Mouse (Mus musculus) forebrain, embryonic 11.5 days (tissue): ENCODE data around the gene Hmga2. TPM values are rescaled to one million over a fixed set of nuclear protein-coding genes. Genes with fewer than 3 reads are reported as not detected.
A peak's percentile ranks its signal among the peaks of the same experiment; 100 is the strongest.
"Not testable (repeated sequence)": the region's sequence is repeated elsewhere in the genome, so short reads cannot be mapped to it uniquely, and the experiment has no call there.

Experiments
- ATAC-seq: fragments of 200-750 bp; cut with Nextera tagmentation; replicated peaks from 2 replicates; pipeline ENCODE4 v1.8.0; 2017; ENCODE audit warnings: moderate TSS enrichment; ENCODE audit not compliant: low FRiP score
- DNase-seq: peaks from one replicate; pipeline ENCODE4 v3.0.0-alpha.2; 2017; ENCODE audit warnings: low spot score
- H3K27ac ChIP-seq: fragments of 300-500 bp; sonication (generic); 2 replicates; pipeline ENCODE4 v1.5.1; 2014; ENCODE audit warnings: low read depth, low read length
- H3K27me3 ChIP-seq: fragments of 300-500 bp; sonication (generic); 2 replicates; pipeline ENCODE4 v1.6.1; 2014; ENCODE audit warnings: mild to moderate bottlenecking, low read length, mixed read lengths; ENCODE audit not compliant: control insufficient read depth, insufficient read depth
- H3K36me3 ChIP-seq: fragments of 300-500 bp; sonication (generic); 2 replicates; pipeline ENCODE4 v1.6.1; 2014; ENCODE audit warnings: mild to moderate bottlenecking, low read length, moderate library complexity, mixed read lengths; ENCODE audit not compliant: control insufficient read depth, insufficient read depth
- H3K4me1 ChIP-seq: fragments of 300-500 bp; sonication (generic); replicated peaks from 2 replicates; pipeline ENCODE4 v1.6.1; 2014; ENCODE audit warnings: low read length, mixed read lengths; ENCODE audit not compliant: control insufficient read depth, insufficient read depth
- H3K4me2 ChIP-seq: fragments of 300-500 bp; sonication (generic); 2 replicates; pipeline ENCODE4 v1.6.1; 2014; ENCODE audit warnings: low read depth, mild to moderate bottlenecking, low read length, moderate library complexity, mixed read lengths; ENCODE audit not compliant: severe bottlenecking
- H3K4me3 ChIP-seq: fragments of 300-500 bp; sonication (generic); 2 replicates; pipeline ENCODE4 v1.5.1; 2014; ENCODE audit warnings: low read depth, low read length
- H3K9ac ChIP-seq: fragments of 300-500 bp; sonication (generic); 2 replicates; pipeline ENCODE4 v1.6.1; 2014; ENCODE audit warnings: low read length
- H3K9me3 ChIP-seq: fragments of 300-500 bp; sonication (generic); 2 replicates; pipeline ENCODE4 v1.6.1; 2016; ENCODE audit warnings: low read length, mixed read lengths; ENCODE audit not compliant: control insufficient read depth
- WGBS: fragments of 180-500 bp; shearing (Covaris S2); extraction: QIAGEN DNeasy Blood & Tissue Kit; methylation state at CpG from one replicate; pipeline ENCODE4 v1.1.7; 2014; 5-methylcytosine and 5-hydroxymethylcytosine counted together
- polyA plus RNA-seq: library from polyadenylated mRNA; unstranded; fragments of >200 nt; fragmentation: Nextera tagmentation; extraction: Ambion mirVana; gene quantifications from 2 replicates; pipeline ENCODE4 v1.2.1, GENCODE M21; 2014

The Hmga2 gene
- polyA plus RNA-seq, 1 experiment from 2014 or later, result 91.9 TPM

DNA sequence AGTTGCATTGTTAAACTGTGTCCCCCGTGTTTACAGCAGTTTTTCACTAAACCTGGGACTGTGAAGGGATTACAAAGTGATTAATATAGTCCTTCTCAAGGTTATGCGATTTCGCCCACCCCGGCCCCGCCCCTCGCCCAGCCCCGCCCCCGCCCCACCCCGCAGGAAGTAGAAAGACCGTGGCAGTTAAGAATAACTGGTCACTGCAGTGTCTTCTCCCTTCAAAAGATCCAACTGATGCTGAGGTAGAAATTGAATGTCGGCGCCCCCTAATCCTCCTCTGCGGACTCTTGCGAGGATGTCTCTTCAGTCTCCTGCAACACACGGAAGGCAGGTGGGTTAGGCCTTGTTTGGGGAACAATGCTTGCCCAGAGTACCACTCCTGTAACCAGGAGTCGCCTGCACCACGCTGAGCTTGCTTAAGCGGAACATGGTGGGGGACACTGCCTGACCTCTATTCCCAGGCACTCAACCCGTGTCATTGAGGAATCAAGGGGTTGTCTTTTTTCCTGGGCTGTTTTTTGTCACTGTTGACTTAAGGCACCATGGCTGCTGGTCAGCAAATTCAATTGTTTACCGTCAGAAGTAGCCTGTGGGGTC is 112.2 kb downstream of the Hmga2 start:
- H3K27ac ChIP-seq, result no peak overlapping the region

DNA sequence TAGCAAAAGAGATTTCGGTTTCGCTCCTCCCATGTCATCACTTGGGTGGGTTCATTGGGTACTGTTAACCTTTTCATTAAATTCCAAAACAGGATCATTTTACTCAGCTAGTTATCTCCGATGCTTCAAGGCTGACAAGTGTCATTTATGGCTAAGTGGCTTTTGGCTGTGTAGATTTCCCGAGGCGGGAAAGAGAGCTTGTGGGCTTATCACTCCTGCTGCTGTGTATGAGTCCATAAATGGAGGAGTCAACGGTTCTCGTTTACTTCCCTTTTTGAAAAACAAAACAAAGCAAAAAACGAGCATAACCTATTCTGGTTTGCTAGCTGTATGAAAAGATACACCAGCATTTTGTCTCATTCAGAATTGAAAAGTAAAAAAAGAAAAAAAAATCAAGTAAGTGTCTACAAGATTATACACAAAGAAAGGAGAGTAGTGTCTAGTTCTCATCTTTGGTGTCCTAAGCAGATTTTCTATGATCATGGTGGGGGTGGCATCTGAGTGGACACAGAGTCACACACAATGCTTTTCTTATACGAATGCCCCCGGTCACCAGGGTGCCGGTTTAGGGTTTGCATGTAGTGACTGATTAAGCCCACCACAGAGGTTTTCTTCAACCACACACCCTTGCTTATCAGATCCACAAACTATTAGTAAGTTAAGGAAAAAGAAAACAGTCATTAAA is 112.8 kb downstream of the Hmga2 start:
- H3K36me3 ChIP-seq, H3K4me2 ChIP-seq, H3K4me3 ChIP-seq, H3K9me3 ChIP-seq, H3K27ac ChIP-seq, H3K27me3 ChIP-seq, DNase-seq, ATAC-seq, H3K4me1 ChIP-seq, H3K9ac ChIP-seq: not testable (repeated sequence)
- 88% methylated on average over 8 of the region's 11 CpGs for WGBS

More for the DNA sequence above, 112.2 kb downstream of the Hmga2 start:
- no peak overlapping the region for H3K4me2 ChIP-seq
- ATAC-seq (no peak), DNase-seq (no peak)
- WGBS, result 56% methylated on average over 20 of the region's 20 CpGs
- peaks cover 7% of the 10 kb centered on the region; the same call in 1 of the 2 replicates for H3K4me1 ChIP-seq
- H3K4me3 ChIP-seq, result no peak overlapping the region
- no peaks in the 10 kb centered on the region for H3K27me3 ChIP-seq
- no peaks in the 10 kb centered on the region; the same call in 1 of the 2 replicates for H3K36me3 ChIP-seq
- H3K9me3 ChIP-seq, result no peaks in the 10 kb centered on the region
- H3K9ac ChIP-seq, result no peak overlapping the region

DNA sequence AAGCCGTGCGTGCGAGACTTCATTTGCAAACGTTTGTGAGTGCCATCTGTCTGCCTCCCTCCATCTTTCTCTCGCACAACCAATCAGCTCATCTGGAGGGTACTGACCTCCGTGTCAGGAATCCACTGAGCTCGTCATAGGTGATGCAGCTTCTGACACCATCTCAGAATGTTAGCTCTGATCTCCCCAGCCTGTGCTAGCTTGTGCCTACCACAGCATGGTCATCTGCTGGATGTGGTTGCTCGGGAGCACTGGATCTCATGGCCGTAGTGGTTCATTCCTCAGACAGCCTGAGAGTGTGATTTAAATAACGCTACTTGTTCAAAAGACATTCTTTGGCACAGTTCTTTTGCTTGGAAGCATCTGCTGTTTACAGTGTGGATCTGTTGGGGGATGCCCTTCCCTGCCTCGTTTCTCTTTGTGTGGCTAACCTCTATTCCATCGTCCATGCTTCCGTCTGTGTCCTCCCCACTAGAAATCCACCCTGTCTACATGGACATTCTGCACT is 121.7 kb downstream of the Hmga2 start:
- WGBS, result 80% methylated on average over 13 of the region's 13 CpGs
- H3K27me3 ChIP-seq, result no peaks in the 10 kb centered on the region
- H3K4me1 ChIP-seq, result no peaks in the 10 kb centered on the region
- no peak for DNase-seq
- no peak for ATAC-seq
- H3K4me3 ChIP-seq, result no peak overlapping the region
- H3K36me3 ChIP-seq, result no peaks in the 10 kb centered on the region
- H3K27ac ChIP-seq, result no peak overlapping the region
- no peaks in the 10 kb centered on the region for H3K9me3 ChIP-seq
- no peak overlapping the region for H3K9ac ChIP-seq
- H3K4me2 ChIP-seq, result no peak overlapping the region

DNA sequence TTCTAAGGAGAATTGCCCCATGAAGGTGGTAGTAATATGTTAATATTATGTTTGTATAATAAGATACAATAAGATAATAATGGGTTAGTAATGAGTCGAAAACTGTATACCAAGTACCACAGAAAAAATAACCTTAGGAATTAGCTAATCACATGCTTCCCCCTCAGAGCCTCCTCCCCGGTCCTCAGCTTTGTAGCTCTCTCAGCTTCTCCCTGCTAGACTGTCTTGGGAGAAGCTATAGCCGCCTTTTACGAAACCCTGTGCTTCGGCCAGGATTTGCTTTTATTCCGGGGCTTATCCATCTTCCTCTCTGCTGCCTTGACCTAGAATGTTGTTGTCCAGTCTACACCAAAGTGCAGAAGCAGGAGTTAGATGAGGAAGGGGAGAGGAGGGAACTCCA is 130.9 kb downstream of the Hmga2 start:
- no peak for DNase-seq
- peak; percentile 57 for ATAC-seq
- H3K27me3 ChIP-seq, result no peaks in the 10 kb centered on the region; the same call in 1 of the 2 replicates
- H3K4me3 ChIP-seq, result no peak overlapping the region
- H3K4me2 ChIP-seq, result no peak overlapping the region
- no peak overlapping the region for H3K9ac ChIP-seq
- H3K36me3 ChIP-seq, result no peaks in the 10 kb centered on the region
- H3K4me1 ChIP-seq, result peaks cover 3% of the 10 kb centered on the region
- no peaks in the 10 kb centered on the region for H3K9me3 ChIP-seq
- 44% methylated on average over 6 of the region's 6 CpGs for WGBS
- H3K27ac ChIP-seq, result peak overlapping the region; percentile 27; the same call in 1 of the 2 replicates

DNA sequence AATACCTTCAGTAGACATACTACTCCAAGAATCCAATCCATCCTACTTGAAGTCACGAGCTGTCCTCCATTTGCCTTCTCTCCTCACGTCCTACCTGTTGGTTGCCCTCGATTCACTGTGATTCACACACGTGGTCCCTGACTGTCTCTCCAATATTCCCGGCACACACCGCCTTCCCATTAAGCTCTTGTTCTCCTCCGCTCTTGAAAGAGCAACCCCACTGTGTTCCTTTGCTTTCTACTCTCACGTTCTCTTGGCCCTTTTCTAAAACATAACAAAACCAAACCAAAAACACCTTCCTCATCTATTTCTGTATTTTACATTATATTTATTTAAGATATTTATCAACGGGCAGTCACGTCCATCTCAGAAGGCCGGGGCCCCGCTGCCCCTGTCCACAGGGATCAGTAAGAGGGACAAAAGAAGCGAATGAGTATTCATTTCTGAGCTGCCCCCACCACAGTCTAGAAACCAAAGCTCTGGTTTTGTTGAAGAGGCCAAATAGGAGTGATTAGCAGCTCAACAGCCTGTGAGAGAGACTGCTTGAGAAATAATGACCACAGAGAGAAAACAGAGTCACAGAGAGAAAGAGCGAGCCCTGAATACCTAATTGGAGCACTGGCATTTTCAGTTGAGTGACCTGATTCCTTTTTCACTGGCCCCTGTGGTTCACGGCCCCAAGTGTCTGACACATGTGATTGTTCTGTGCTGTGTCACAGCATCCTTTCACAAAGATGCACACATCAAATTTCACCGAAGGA is 131.5 kb downstream of the Hmga2 start:
- DNase-seq, result peak; percentile 64
- WGBS, result 29% methylated on average over 16 of the region's 16 CpGs
- no peak overlapping the region for H3K4me2 ChIP-seq
- no peaks in the 10 kb centered on the region; the same call in 1 of the 2 replicates for H3K27me3 ChIP-seq
- ATAC-seq, result peak; percentile 91
- H3K9ac ChIP-seq, result no peak overlapping the region
- H3K27ac ChIP-seq, result no peak overlapping the region; the same call in 1 of the 2 replicates
- no peaks in the 10 kb centered on the region for H3K9me3 ChIP-seq
- H3K4me1 ChIP-seq, result peaks cover 3% of the 10 kb centered on the region
- no peak overlapping the region for H3K4me3 ChIP-seq
- no peaks in the 10 kb centered on the region for H3K36me3 ChIP-seq

DNA sequence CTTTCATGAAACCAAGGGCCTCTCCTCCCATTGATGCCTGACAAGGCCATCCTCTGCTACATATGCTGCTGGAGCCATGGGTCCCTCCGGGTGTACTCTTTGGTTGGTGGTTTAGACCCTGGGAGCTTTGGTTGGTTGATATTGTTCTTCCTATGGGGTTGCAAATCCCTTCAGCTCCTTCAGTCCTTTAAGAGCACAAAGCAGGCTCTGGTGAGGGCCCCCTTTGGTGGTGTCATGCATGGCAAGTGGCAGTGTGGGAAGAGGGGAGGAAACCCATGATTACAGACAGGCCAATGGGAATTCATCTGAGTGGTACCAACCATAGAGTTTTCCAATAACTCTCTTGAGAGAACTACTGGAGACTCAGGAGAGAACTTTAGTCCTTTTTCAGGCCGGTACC is 136.4 kb downstream of the Hmga2 start:
- WGBS, result 76% methylated on average over 2 of the region's 2 CpGs
- DNase-seq, H3K4me1 ChIP-seq: not testable (repeated sequence)

DNA sequence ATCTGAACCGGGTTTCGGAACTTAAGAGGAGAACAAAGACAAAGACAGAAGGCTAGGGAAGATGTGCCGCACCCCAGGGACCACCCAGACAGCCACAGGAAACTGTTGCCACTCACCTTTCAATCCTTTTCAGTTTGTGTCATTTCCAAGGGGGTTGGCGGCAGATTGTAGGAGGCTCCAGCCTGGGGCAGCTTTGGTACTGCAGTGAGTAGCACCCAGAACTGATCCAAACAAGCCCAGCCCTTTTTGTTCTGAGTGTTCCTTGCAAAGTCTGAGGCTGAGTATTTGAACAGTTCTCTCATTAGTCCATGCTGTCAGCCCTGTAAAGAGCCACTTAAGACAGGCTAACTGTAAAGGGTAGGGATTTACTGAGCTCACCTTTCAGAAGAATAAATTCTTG is 136.9 kb downstream of the Hmga2 start:
- ATAC-seq, result no peak; the same call in 1 of the 2 replicates
- no peaks in the 10 kb centered on the region for H3K9me3 ChIP-seq
- H3K27ac ChIP-seq, result no peak overlapping the region
- no peak overlapping the region for H3K9ac ChIP-seq
- H3K4me3 ChIP-seq, result no peak overlapping the region
- no peak overlapping the region for H3K4me2 ChIP-seq
- no peaks in the 10 kb centered on the region; the same call in none of the 2 replicates for H3K4me1 ChIP-seq
- H3K36me3 ChIP-seq, result no peaks in the 10 kb centered on the region
- no peak for DNase-seq
- 43% methylated on average over 4 of the region's 4 CpGs for WGBS
- H3K27me3 ChIP-seq, result no peaks in the 10 kb centered on the region; the same call in 1 of the 2 replicates

More for the DNA sequence above, 136.4 kb downstream of the Hmga2 start:
- H3K4me3 ChIP-seq, H3K4me2 ChIP-seq, H3K27me3 ChIP-seq, H3K36me3 ChIP-seq, H3K9ac ChIP-seq, H3K27ac ChIP-seq, ATAC-seq, H3K9me3 ChIP-seq: not testable (repeated sequence)

DNA sequence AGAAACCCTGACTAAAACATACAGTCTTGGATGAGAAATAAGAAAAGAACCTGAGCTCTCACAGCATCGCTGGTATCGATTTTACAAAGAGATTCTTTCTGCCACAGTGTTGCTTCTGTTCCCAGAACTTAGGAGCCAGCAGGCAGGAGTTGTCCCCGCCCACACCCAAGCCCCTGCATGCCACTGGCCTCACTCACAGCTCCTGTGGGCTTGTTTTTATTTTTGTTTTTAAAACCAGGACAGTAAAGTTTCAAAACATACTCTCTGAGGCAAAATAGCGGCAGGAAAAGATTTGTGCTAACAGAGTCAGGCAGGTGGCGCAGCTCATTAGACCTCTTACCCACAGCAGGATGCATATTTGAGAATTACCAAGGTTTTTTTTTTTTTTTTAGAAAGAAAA is 137.4 kb downstream of the Hmga2 start:
- WGBS, result 58% methylated on average over 5 of the region's 5 CpGs
- H3K4me2 ChIP-seq, result no peak overlapping the region
- H3K9me3 ChIP-seq, result no peaks in the 10 kb centered on the region
- no peaks in the 10 kb centered on the region; the same call in 1 of the 2 replicates for H3K27me3 ChIP-seq
- H3K4me1 ChIP-seq, result no peaks in the 10 kb centered on the region; the same call in none of the 2 replicates
- H3K36me3 ChIP-seq, result no peaks in the 10 kb centered on the region
- no peak overlapping the region for H3K9ac ChIP-seq
- H3K4me3 ChIP-seq, result no peak overlapping the region
- H3K27ac ChIP-seq, result no peak overlapping the region
- DNase-seq (no peak), ATAC-seq (no peak)
